ENCODE assay signal across 20 mouse cellular contexts in the genomic region with DNA sequence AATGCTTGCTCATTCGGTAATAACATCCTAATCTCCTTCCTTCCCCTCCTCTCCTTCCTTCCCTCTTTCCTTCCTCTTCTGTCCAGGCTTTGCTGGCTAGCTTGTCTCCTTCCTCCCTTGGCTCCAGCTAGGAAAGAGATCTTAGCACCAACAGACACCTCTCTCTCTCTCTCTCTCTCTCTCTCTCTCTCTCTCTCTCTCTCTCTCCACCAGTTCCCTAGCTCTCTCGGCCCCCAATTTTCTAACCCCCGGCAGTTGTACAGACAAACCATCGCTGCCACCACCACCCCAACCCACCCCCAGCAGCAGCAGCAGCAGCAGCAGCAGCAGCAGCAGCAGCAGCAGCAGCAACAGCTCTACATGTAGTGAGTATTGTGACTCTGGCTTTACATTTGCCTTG. TPM values are rescaled to one million over a fixed set of nuclear protein-coding genes. Genes with fewer than 3 reads are reported as not detected.
DNase-seq lines count a peak whose midpoint lies in the region; ATAC-seq lines count a peak whose summit lies in the region.
"Had no signal": no experiment of that assay in that cellular context is flagged by ENCODE, and none has a peak within 500 bp of the region (broad histone marks: within the 10 kb centered on the region; RNA-seq: fewer than 3 reads in every experiment).

No protein-coding gene starts in this region.

- H3K4me3 ChIP-seq in heart, embryonic 15.5 days: no peak overlapping the region
- no peak overlapping the region; the same call in 1 of the 2 replicates for H3K4me3 ChIP-seq in forebrain, embryonic 12.5 days (replicated peaks)
- H3K4me3 ChIP-seq in limb, embryonic 10.5 days: peak overlapping the region; percentile 29
- no peak overlapping the region for H3K4me3 ChIP-seq in neural tube, embryonic 12.5 days
- H3K4me3 ChIP-seq: left cerebral cortex, adult 2 months; liver, embryonic 15.5 days had no signal

- peaks cover 6% of the 10 kb centered on the region; the same call in 1 of the 2 replicates for H3K27me3 ChIP-seq in heart, embryonic 15.5 days
- peaks cover 51% of the 10 kb centered on the region for H3K27me3 ChIP-seq in forebrain, embryonic 12.5 days
- peaks cover 54% of the 10 kb centered on the region for H3K27me3 ChIP-seq in limb, embryonic 10.5 days (ENCODE audit: low read depth, poor library complexity, severe bottlenecking)
- peaks cover 7% of the 10 kb centered on the region; the same call in 1 of the 2 replicates for H3K27me3 ChIP-seq in neural tube, embryonic 12.5 days (replicated peaks)
- H3K27me3 ChIP-seq: stomach, embryonic 15.5 days had no signal

- 36% methylated on average over 4 of the region's 4 CpGs for WGBS in heart, embryonic 15.5 days
- 6% methylated on average over 4 of the region's 4 CpGs for WGBS in forebrain, embryonic 12.5 days
- WGBS in limb, embryonic 10.5 days: 8% methylated on average over 4 of the region's 4 CpGs
- 4% methylated on average over 4 of the region's 4 CpGs for WGBS in neural tube, embryonic 12.5 days

- H3K4me2 ChIP-seq in heart, embryonic 15.5 days: peak overlapping the region; percentile 42; the same call in 1 of the 2 replicates
- H3K4me2 ChIP-seq in forebrain, embryonic 12.5 days: peak overlapping the region; percentile 42
- H3K4me2 ChIP-seq in neural tube, embryonic 12.5 days (replicated peaks): peak overlapping the region; percentile 52
- H3K4me2 ChIP-seq: liver, embryonic 15.5 days had no signal

- no peaks in the 10 kb centered on the region for H3K9me3 ChIP-seq in heart, embryonic 15.5 days (replicated peaks)
- H3K9me3 ChIP-seq in forebrain, embryonic 12.5 days: no peaks in the 10 kb centered on the region
- no peaks in the 10 kb centered on the region for H3K9me3 ChIP-seq in limb, embryonic 10.5 days (replicated peaks)
- H3K9me3 ChIP-seq in neural tube, embryonic 12.5 days: no peaks in the 10 kb centered on the region
- H3K9me3 ChIP-seq: liver, embryonic 15.5 days; stomach, embryonic 15.5 days had no signal

- intact Hi-C loops in heart, postnatal 14 days (cut with DNase I): no loop called here

- ATAC-seq in heart, embryonic 15.5 days (replicated peaks; ENCODE audit: insufficient number of reproducible peaks, insufficient read depth, low FRiP score, low read depth): no peak
- no peak for ATAC-seq in forebrain, embryonic 12.5 days (ENCODE audit: low FRiP score)
- peak; percentile 3; the same call in 1 of the 2 replicates for ATAC-seq in neural tube, embryonic 12.5 days (ENCODE audit: low FRiP score, low read depth)
- no peak for ATAC-seq in megakaryocyte, adult 5-6 weeks (ENCODE audit: poor library complexity, severe bottlenecking)
- ATAC-seq: CD4-positive, CD25-positive, alpha-beta regulatory T cell, adult 4 months; inflammation-experienced regulatory T-cells, adult 6 months had no signal

- H3K36me3 ChIP-seq in heart, embryonic 15.5 days: no peaks in the 10 kb centered on the region
- H3K36me3 ChIP-seq in forebrain, embryonic 12.5 days (replicated peaks): no peaks in the 10 kb centered on the region
- H3K36me3 ChIP-seq in limb, embryonic 10.5 days: no peaks in the 10 kb centered on the region
- no peaks in the 10 kb centered on the region for H3K36me3 ChIP-seq in neural tube, embryonic 12.5 days
- H3K36me3 ChIP-seq: liver, embryonic 15.5 days; stomach, embryonic 15.5 days had no signal

- H3K27ac ChIP-seq in heart, embryonic 15.5 days: no peak overlapping the region
- peak overlapping the region; percentile 78 for H3K27ac ChIP-seq in forebrain, embryonic 12.5 days
- peak overlapping the region; percentile 76 for H3K27ac ChIP-seq in limb, embryonic 10.5 days
- H3K27ac ChIP-seq in neural tube, embryonic 12.5 days: peak overlapping the region; percentile 50
- H3K27ac ChIP-seq: left cerebral cortex, adult 2 months; liver, embryonic 15.5 days; stomach, embryonic 15.5 days had no signal

- H3K4me1 ChIP-seq in heart, embryonic 15.5 days (replicated peaks): peaks cover 7% of the 10 kb centered on the region
- H3K4me1 ChIP-seq in forebrain, embryonic 12.5 days: peaks cover 37% of the 10 kb centered on the region
- peaks cover 33% of the 10 kb centered on the region for H3K4me1 ChIP-seq in limb, embryonic 10.5 days
- peaks cover 28% of the 10 kb centered on the region for H3K4me1 ChIP-seq in neural tube, embryonic 12.5 days
- H3K4me1 ChIP-seq: liver, embryonic 15.5 days had no signal

- DNase-seq in heart, postnatal 14 days: no peak
- no peak for DNase-seq in limb, embryonic 10.5 days (ENCODE audit: low spot score)
- no peak for DNase-seq in right cerebral cortex, postnatal 25 days
- DNase-seq in kidney, postnatal 25 days: no peak
- DNase-seq: kidney, postnatal 14 days; right cerebral cortex, postnatal 14 days; thymus, postnatal 4 days had no signal

- no peak overlapping the region for H3K9ac ChIP-seq in heart, embryonic 15.5 days
- H3K9ac ChIP-seq in forebrain, embryonic 12.5 days: 0 out of 2 replicates have a peak overlapping the region, but pooled peaks have one; percentile 17
- H3K9ac ChIP-seq in neural tube, embryonic 12.5 days: no peak overlapping the region
- H3K9ac ChIP-seq: liver, embryonic 15.5 days; stomach, embryonic 15.5 days had no signal

RNA-seq across cellular contexts. Expression of a gene that starts 57.0 kb away (rescaled TPM):
- polyA plus RNA-seq in heart, embryonic 15.5 days (2015; fragmentation: Nextera tagmentation; extraction: Ambion mirVana): 0.05 and 0.18 TPM in 2 replicates
- not detected for total RNA-seq in heart, postnatal 14 days (2021)
- 110 and 111 TPM in 2 replicates for polyA plus RNA-seq in forebrain, embryonic 12.5 days (2016; fragmentation: Nextera tagmentation; extraction: Ambion mirVana)
- polyA plus RNA-seq in limb, embryonic 10.5 days (2016; fragmentation: Nextera tagmentation; extraction: Ambion mirVana): 0.09 and 0.15 TPM in 2 replicates
- polyA plus RNA-seq in neural tube, embryonic 12.5 days (2016; fragmentation: Nextera tagmentation; extraction: Ambion mirVana): 23.8 and 25.7 TPM in 2 replicates
- total RNA-seq in megakaryocyte, adult 5-6 weeks (2015): not detected in 2 replicates
- not detected in 2 replicates for total RNA-seq in megakaryocyte, adult 5-6 weeks (2017)
- total RNA-seq: adrenal gland, adult 18-20 months; common myeloid progenitor, adult 5-6 weeks; gastrocnemius, postnatal 4 days; megakaryocyte progenitor cell, adult 5-6 weeks had no signal
- polyA plus RNA-seq: liver, embryonic 15.5 days had no signal

Comparison
In these comparisons a context has a peak if more than half of its experiments do, and no peak if none do; other contexts are left out.
1. RNA of a gene that starts 57.0 kb away (polyA plus RNA-seq): 110 to 111 TPM in forebrain, embryonic 12.5 days and 23.8 to 25.7 TPM in neural tube, embryonic 12.5 days; 0.05 to 0.18 TPM in heart, embryonic 15.5 days and 0.09 to 0.15 TPM in limb, embryonic 10.5 days; every median in the first group is over 10 times any median in the second.
2. Peak in every context shown above with its lines, with median percentiles within 50 percentile points of each other: H3K4me2 ChIP-seq.